Mouse (Mus musculus) splenic B cell, adult 2 months (primary cell): ENCODE results near the gene Esrra.

Experiments used
- DNase-seq: peaks from one replicate; pipeline ENCODE4 v3.0.0-alpha.2; 2011; ENCODE audit warnings: low read depth, low spot score
- H3K27me3 ChIP-seq: 2 replicates; pipeline ENCODE4 v1.6.1; 2012; ENCODE audit warnings: mild to moderate bottlenecking, low read length, moderate library complexity, mixed read lengths; ENCODE audit not compliant: control insufficient read depth, poor library complexity, insufficient read depth, severe bottlenecking
- H3K36me3 ChIP-seq: 2 replicates; pipeline ENCODE4 v1.6.1; 2012; ENCODE audit warnings: mild to moderate bottlenecking, low read length, moderate library complexity, mixed read lengths; ENCODE audit not compliant: control insufficient read depth, poor library complexity, insufficient read depth, severe bottlenecking

The Esrra gene

GRCm38 (mm10) chr19:6921647-6922567, at the start of gene Esrra:
Gene Esrra, minus strand, starts transcription at chr19:6921813.
- Histone ChIP-seq H3K36me3 (no peaks in the 10 kb centered on the region), H3K27me3 (no peaks in the 10 kb centered on the region; the same call in 1 of the 2 replicates)
- peak; percentile 100 for DNase-seq

- no peaks in the 10 kb centered on the region for H3K36me3 ChIP-seq
- H3K27me3 ChIP-seq: no peaks in the 10 kb centered on the region; the same call in none of the 2 replicates
- DNase-seq: no peak
Measured at GRCm38 (mm10) chr19:6970460-6971085, 49.0 kb upstream of the Esrra start.

- no peaks in the 10 kb centered on the region; the same call in none of the 2 replicates for H3K27me3 ChIP-seq
- peak; percentile 85 for DNase-seq
- H3K36me3 ChIP-seq: no peaks in the 10 kb centered on the region
Measured at GRCm38 (mm10) chr19:6969665-6970381, 48.2 kb upstream of the Esrra start.

GRCm38 (mm10) chr19:6969291-6969664, 47.7 kb upstream of the Esrra start:
- Histone ChIP-seq H3K27me3 (no peaks in the 10 kb centered on the region; the same call in none of the 2 replicates), H3K36me3 (no peaks in the 10 kb centered on the region)
- DNase-seq: no peak

- DNase-seq: no peak
- no peaks in the 10 kb centered on the region; the same call in none of the 2 replicates for H3K27me3 ChIP-seq
Measured at GRCm38 (mm10) chr19:6968491-6969271, 47.1 kb upstream of the Esrra start.

GRCm38 (mm10) chr19:6956461-6956860, 34.8 kb upstream of the Esrra start:
- no peaks in the 10 kb centered on the region for H3K27me3 ChIP-seq
- no peak for DNase-seq
- H3K36me3 ChIP-seq: no peaks in the 10 kb centered on the region

More at GRCm38 (mm10) chr19:6968491-6969271, 47.1 kb upstream of the Esrra start:
- peaks cover 1% of the 10 kb centered on the region; the same call in 1 of the 2 replicates for H3K36me3 ChIP-seq

GRCm38 (mm10) chr19:6955424-6955823, 33.8 kb upstream of the Esrra start:
- DNase-seq: no peak
- H3K36me3 ChIP-seq: no peaks in the 10 kb centered on the region

GRCm38 (mm10) chr19:6954046-6954445, 32.4 kb upstream of the Esrra start:
- Histone ChIP-seq H3K36me3 (no peaks in the 10 kb centered on the region), H3K27me3 (no peaks in the 10 kb centered on the region)
- peak; percentile 56 for DNase-seq

More at GRCm38 (mm10) chr19:6955424-6955823, 33.8 kb upstream of the Esrra start:
- H3K27me3 ChIP-seq: no peaks in the 10 kb centered on the region

- H3K36me3 ChIP-seq: no peaks in the 10 kb centered on the region
- no peaks in the 10 kb centered on the region for H3K27me3 ChIP-seq
- no peak for DNase-seq
Measured at GRCm38 (mm10) chr19:6952712-6953037, 31.1 kb upstream of the Esrra start.

- Histone ChIP-seq H3K36me3 (no peaks in the 10 kb centered on the region), H3K27me3 (no peaks in the 10 kb centered on the region)
- peak; percentile 30 for DNase-seq
Measured at GRCm38 (mm10) chr19:6951994-6952711, 30.5 kb upstream of the Esrra start.

- H3K36me3 ChIP-seq: no peaks in the 10 kb centered on the region
- H3K27me3 ChIP-seq: no peaks in the 10 kb centered on the region
- peak; percentile 62 for DNase-seq
Measured at GRCm38 (mm10) chr19:6951381-6951968, 29.9 kb upstream of the Esrra start.

GRCm38 (mm10) chr19:6950613-6951153, 29.1 kb upstream of the Esrra start:
- H3K36me3 ChIP-seq: no peaks in the 10 kb centered on the region
- peak; percentile 30 for DNase-seq
- no peaks in the 10 kb centered on the region for H3K27me3 ChIP-seq

GRCm38 (mm10) chr19:6949951-6950350, 28.3 kb upstream of the Esrra start:
- DNase-seq: no peak
- Histone ChIP-seq H3K36me3 (no peaks in the 10 kb centered on the region), H3K27me3 (no peaks in the 10 kb centered on the region)
